Mouse (Mus musculus): ENCODE data around the gene Pard3. TPM values are rescaled to one million over a fixed set of nuclear protein-coding genes. Genes with fewer than 3 reads are reported as not detected.

The Pard3 gene
- total and polyA plus RNA-seq, 2 experiments from 2014 or later = 11.9 to 29.7 TPM

- 0 out of 2 replicates have a peak overlapping the region, but pooled peaks have one; percentile 28 for H3K27ac ChIP-seq (ENCODE audit: low read depth, low read length)
- TF ChIP-seq CTCF (IDR thresholded peaks at IDR 0.05) = no peak
- peak overlapping the region; percentile 5; the same call in 1 of the 2 replicates for H3K4me2 ChIP-seq (ENCODE audit: low read depth, low read length, poor library complexity, severe bottlenecking)
- no peak for ATAC-seq (ENCODE audit: low FRiP score)
- H3K4me1 ChIP-seq (ENCODE audit: insufficient read depth, low read length) = peaks cover 2% of the 10 kb centered on the region; the same call in 1 of the 2 replicates
- H3K9me3 ChIP-seq (ENCODE audit: low read length) = no peaks in the 10 kb centered on the region
- no peak overlapping the region for H3K9ac ChIP-seq (replicated peaks; ENCODE audit: low read length, poor library complexity, severe bottlenecking)
- H3K4me3 ChIP-seq (ENCODE audit: low read depth, low read length) = no peak overlapping the region
- peak; percentile 42 for DNase-seq (ENCODE audit: low spot score)
- WGBS = 28% methylated on average over 3 of the region's 3 CpGs
- H3K27me3 ChIP-seq (ENCODE audit: insufficient read depth, low read length) = no peaks in the 10 kb centered on the region
- no peaks in the 10 kb centered on the region for H3K36me3 ChIP-seq (ENCODE audit: insufficient read depth, low read length)
Measured at GRCm38 (mm10) chr8:127534789-127535188, 471.1 kb downstream of the Pard3 start.

GRCm38 (mm10) chr8:127535192-127535845 lies 471.6 kb downstream of the Pard3 start:
- H3K36me3 ChIP-seq (ENCODE audit: insufficient read depth, low read length) = no peaks in the 10 kb centered on the region
- H3K4me2 ChIP-seq (ENCODE audit: low read depth, low read length, poor library complexity, severe bottlenecking) = peak overlapping the region; percentile 5; the same call in 1 of the 2 replicates
- H3K9ac ChIP-seq (replicated peaks; ENCODE audit: low read length, poor library complexity, severe bottlenecking) = no peak overlapping the region
- ATAC-seq (ENCODE audit: low FRiP score) = no peak
- peaks cover 2% of the 10 kb centered on the region; the same call in 1 of the 2 replicates for H3K4me1 ChIP-seq (ENCODE audit: insufficient read depth, low read length)
- H3K27me3 ChIP-seq (ENCODE audit: insufficient read depth, low read length) = no peaks in the 10 kb centered on the region
- H3K27ac ChIP-seq (ENCODE audit: low read depth, low read length) = peak overlapping the region; percentile 28; the same call in 1 of the 2 replicates
- WGBS = 41% methylated on average over 8 of the region's 8 CpGs
- no peak for TF ChIP-seq CTCF (IDR thresholded peaks at IDR 0.05)
- peak; percentile 9 for DNase-seq (ENCODE audit: low spot score)
- H3K9me3 ChIP-seq (ENCODE audit: low read length) = no peaks in the 10 kb centered on the region
- H3K4me3 ChIP-seq (ENCODE audit: low read depth, low read length) = no peak overlapping the region

GRCm38 (mm10) chr8:127535846-127536220 lies 472.1 kb downstream of the Pard3 start:
- Histone ChIP-seq H3K9ac (replicated peaks; ENCODE audit: low read length, poor library complexity, severe bottlenecking) (no peak overlapping the region), H3K4me1 (ENCODE audit: insufficient read depth, low read length) (peaks cover 2% of the 10 kb centered on the region; the same call in 1 of the 2 replicates), H3K9me3 (ENCODE audit: low read length) (no peaks in the 10 kb centered on the region), H3K4me2 (ENCODE audit: low read depth, low read length, poor library complexity, severe bottlenecking) (no peak overlapping the region), H3K27me3 (ENCODE audit: insufficient read depth, low read length) (no peaks in the 10 kb centered on the region), H3K4me3 (ENCODE audit: low read depth, low read length) (no peak overlapping the region), H3K27ac (ENCODE audit: low read depth, low read length) (0 out of 2 replicates have a peak overlapping the region, but pooled peaks have one; percentile 28), H3K36me3 (ENCODE audit: insufficient read depth, low read length) (no peaks in the 10 kb centered on the region)
- DNase-seq (ENCODE audit: low spot score) = no peak
- WGBS = 65% methylated on average over 1 of the region's 1 CpGs
- ATAC-seq (ENCODE audit: low FRiP score) = no peak
- no peak for TF ChIP-seq CTCF (IDR thresholded peaks at IDR 0.05)

GRCm38 (mm10) chr8:127539803-127540202 lies 476.1 kb downstream of the Pard3 start:
- no peak for ATAC-seq (ENCODE audit: low FRiP score)
- Histone ChIP-seq H3K4me2 (ENCODE audit: low read depth, low read length, poor library complexity, severe bottlenecking) (no peak overlapping the region), H3K36me3 (ENCODE audit: insufficient read depth, low read length) (no peaks in the 10 kb centered on the region), H3K27ac (ENCODE audit: low read depth, low read length) (no peak overlapping the region), H3K9me3 (ENCODE audit: low read length) (no peaks in the 10 kb centered on the region), H3K27me3 (ENCODE audit: insufficient read depth, low read length) (no peaks in the 10 kb centered on the region), H3K4me3 (ENCODE audit: low read depth, low read length) (no peak overlapping the region), H3K4me1 (ENCODE audit: insufficient read depth, low read length) (peaks cover under 1% of the 10 kb centered on the region; the same call in 1 of the 2 replicates), H3K9ac (replicated peaks; ENCODE audit: low read length, poor library complexity, severe bottlenecking) (no peak overlapping the region)
- no peak for DNase-seq (ENCODE audit: low spot score)
- TF ChIP-seq CTCF (IDR thresholded peaks at IDR 0.05) = no peak
- WGBS = 95% methylated on average over 3 of the region's 3 CpGs

GRCm38 (mm10) chr8:127540273-127540672 lies 476.6 kb downstream of the Pard3 start:
- H3K4me1 ChIP-seq (ENCODE audit: insufficient read depth, low read length) = no peaks in the 10 kb centered on the region
- H3K9ac ChIP-seq (replicated peaks; ENCODE audit: low read length, poor library complexity, severe bottlenecking) = no peak overlapping the region
- no peak for DNase-seq (ENCODE audit: low spot score)
- H3K4me3 ChIP-seq (ENCODE audit: low read depth, low read length) = no peak overlapping the region
- no peak overlapping the region for H3K27ac ChIP-seq (ENCODE audit: low read depth, low read length)
- H3K36me3 ChIP-seq (ENCODE audit: insufficient read depth, low read length) = no peaks in the 10 kb centered on the region
- no peak for ATAC-seq (ENCODE audit: low FRiP score)
- no peak for TF ChIP-seq CTCF (IDR thresholded peaks at IDR 0.05)
- no peak overlapping the region for H3K4me2 ChIP-seq (ENCODE audit: low read depth, low read length, poor library complexity, severe bottlenecking)
- no peaks in the 10 kb centered on the region for H3K27me3 ChIP-seq (ENCODE audit: insufficient read depth, low read length)
- 93% methylated on average over 3 of the region's 3 CpGs for WGBS
- no peaks in the 10 kb centered on the region for H3K9me3 ChIP-seq (ENCODE audit: low read length)

GRCm38 (mm10) chr8:127542162-127542561 lies 478.5 kb downstream of the Pard3 start:
- no peaks in the 10 kb centered on the region for H3K9me3 ChIP-seq (ENCODE audit: low read length)
- H3K27me3 ChIP-seq (ENCODE audit: insufficient read depth, low read length) = no peaks in the 10 kb centered on the region
- TF ChIP-seq CTCF (IDR thresholded peaks at IDR 0.05) = no peak
- H3K9ac ChIP-seq (replicated peaks; ENCODE audit: low read length, poor library complexity, severe bottlenecking) = no peak overlapping the region
- no peak for ATAC-seq (ENCODE audit: low FRiP score)
- no peaks in the 10 kb centered on the region for H3K4me1 ChIP-seq (ENCODE audit: insufficient read depth, low read length)
- 81% methylated on average over 2 of the region's 2 CpGs for WGBS
- DNase-seq (ENCODE audit: low spot score) = no peak
- no peak overlapping the region for H3K4me2 ChIP-seq (ENCODE audit: low read depth, low read length, poor library complexity, severe bottlenecking)
- H3K36me3 ChIP-seq (ENCODE audit: insufficient read depth, low read length) = no peaks in the 10 kb centered on the region
- no peak overlapping the region for H3K27ac ChIP-seq (ENCODE audit: low read depth, low read length)
- H3K4me3 ChIP-seq (ENCODE audit: low read depth, low read length) = no peak overlapping the region

Data from midbrain, postnatal 0 days (tissue).